Mouse (Mus musculus): Measurements from ENCODE around the gene Cd274.

DNA sequence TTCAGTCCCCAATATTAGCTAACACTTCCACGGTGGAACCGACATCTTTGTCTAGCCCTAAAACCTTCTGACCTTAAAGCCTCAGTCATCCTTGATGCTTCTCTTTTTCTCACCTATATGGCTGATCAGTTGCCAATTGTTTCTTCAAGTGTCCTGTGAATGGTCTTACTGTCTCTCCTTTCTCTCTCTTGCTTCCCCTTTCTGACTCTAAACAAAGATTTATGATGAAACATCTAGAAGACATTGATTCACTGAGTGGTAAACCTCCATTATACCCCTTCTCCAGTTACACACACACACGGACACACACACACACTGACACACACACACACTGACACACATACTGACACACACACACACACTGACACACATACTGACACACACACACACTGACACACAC lies 47.3 kb downstream of the Cd274 start:
- TF ChIP-seq CTCF (IDR thresholded peaks at IDR 0.05; ENCODE audit: extremely low read depth, insufficient read depth, low read length) (no peak), POLR2A (IDR thresholded peaks at IDR 0.05; ENCODE audit: extremely low read depth, insufficient read depth, low read length) (no peak)

Data from cortical plate, adult 2 months (tissue).